19 mouse cellular contexts compared by ENCODE assay signal in the genomic region with DNA sequence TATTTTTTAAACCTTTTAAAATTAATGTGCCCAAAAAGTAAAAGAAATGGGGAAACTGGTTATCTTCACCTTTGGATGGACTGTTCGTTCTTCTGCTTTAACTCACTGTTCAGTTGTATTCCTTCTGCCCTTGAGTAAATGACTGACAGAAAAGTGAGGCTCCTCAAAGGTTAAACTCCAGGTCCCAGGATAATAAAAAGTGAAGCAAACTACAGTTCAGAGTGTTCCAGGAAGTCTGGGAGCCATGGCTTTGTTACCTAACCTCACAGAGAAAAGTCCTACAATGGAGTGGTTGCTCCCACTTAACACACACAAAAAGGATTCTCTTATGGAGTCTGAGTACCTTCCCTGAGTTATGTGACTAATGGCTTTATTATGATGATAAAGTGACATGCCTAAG. TPM values are rescaled to one million over a fixed set of nuclear protein-coding genes. Genes with fewer than 3 reads are reported as not detected.
DNase-seq lines count a peak whose midpoint lies in the region; ATAC-seq and TF ChIP-seq lines count a peak whose summit lies in the region.
"Had no signal": no experiment of that assay in that cellular context is flagged by ENCODE, and none has a peak within 500 bp of the region (broad histone marks: within the 10 kb centered on the region; RNA-seq: fewer than 3 reads in every experiment).

No protein-coding gene starts in this region.

- WGBS in kidney, embryonic 15.5 days: 78% methylated on average over 1 of the region's 1 CpGs
- 54% methylated on average over 1 of the region's 1 CpGs for WGBS in intestine, embryonic 16.5 days
- 21% methylated on average over 1 of the region's 1 CpGs for WGBS in small intestine, adult 2 months

- no peak overlapping the region for H3K27ac ChIP-seq in kidney, embryonic 15.5 days
- peak overlapping the region; percentile 61; the same call in 1 of the 2 replicates for H3K27ac ChIP-seq in intestine, embryonic 16.5 days (ENCODE audit: low read length)
- peak overlapping the region; percentile 1; the same call in 1 of the 2 replicates for H3K27ac ChIP-seq in small intestine, adult 2 months (ENCODE audit: insufficient read depth, low read depth, low read length)
- H3K27ac ChIP-seq: embryonic facial prominence, embryonic 13.5 days; forebrain, embryonic 12.5 days; hindbrain, embryonic 10.5 days had no signal

- TF ChIP-seq CTCF in small intestine, adult 2 months (IDR thresholded peaks at IDR 0.05; ENCODE audit: extremely low read depth, insufficient read length, insufficient replicate concordance, low read depth, low read length): no peak

- H3K9me3 ChIP-seq in kidney, embryonic 15.5 days (replicated peaks): no peaks in the 10 kb centered on the region
- no peaks in the 10 kb centered on the region for H3K9me3 ChIP-seq in intestine, embryonic 16.5 days (ENCODE audit: control insufficient read depth, low read length)
- H3K9me3 ChIP-seq: embryonic facial prominence, embryonic 13.5 days; forebrain, embryonic 12.5 days; heart, embryonic 12.5 days; hindbrain, embryonic 10.5 days had no signal

- no peaks in the 10 kb centered on the region for H3K36me3 ChIP-seq in kidney, embryonic 15.5 days
- H3K36me3 ChIP-seq in intestine, embryonic 16.5 days (ENCODE audit: control insufficient read depth, insufficient read depth, low read length): no peaks in the 10 kb centered on the region
- H3K36me3 ChIP-seq in small intestine, adult 2 months (ENCODE audit: control insufficient read depth, insufficient read depth, low read length): no peaks in the 10 kb centered on the region
- H3K36me3 ChIP-seq: embryonic facial prominence, embryonic 13.5 days; forebrain, embryonic 12.5 days; heart, embryonic 12.5 days; hindbrain, embryonic 10.5 days had no signal

- H3K4me2 ChIP-seq in kidney, embryonic 15.5 days: no peak overlapping the region
- no peak overlapping the region for H3K4me2 ChIP-seq in intestine, embryonic 16.5 days (ENCODE audit: low read depth, low read length)
- H3K4me2 ChIP-seq: embryonic facial prominence, embryonic 13.5 days; forebrain, embryonic 12.5 days; heart, embryonic 12.5 days had no signal

- ATAC-seq in kidney, embryonic 15.5 days (replicated peaks; ENCODE audit: low FRiP score): no peak
- ATAC-seq in intestine, embryonic 16.5 days: peak; percentile 86
- ATAC-seq: forebrain, embryonic 16.5 days had no signal

- no peak overlapping the region for H3K4me3 ChIP-seq in kidney, embryonic 15.5 days (replicated peaks)
- H3K4me3 ChIP-seq in intestine, embryonic 16.5 days (ENCODE audit: low read length): no peak overlapping the region
- H3K4me3 ChIP-seq in small intestine, adult 2 months (ENCODE audit: low read depth, low read length): no peak overlapping the region
- H3K4me3 ChIP-seq: embryonic facial prominence, embryonic 13.5 days; forebrain, embryonic 12.5 days; heart, embryonic 12.5 days; hindbrain, embryonic 10.5 days had no signal

- peaks cover 5% of the 10 kb centered on the region for H3K4me1 ChIP-seq in kidney, embryonic 15.5 days
- H3K4me1 ChIP-seq in intestine, embryonic 16.5 days (ENCODE audit: control insufficient read depth, insufficient read depth, low read length): peaks cover 4% of the 10 kb centered on the region; the same call in 1 of the 2 replicates
- H3K4me1 ChIP-seq in small intestine, adult 2 months (ENCODE audit: control insufficient read depth, insufficient read depth, insufficient read length, low read length): peaks cover 15% of the 10 kb centered on the region; the same call in 1 of the 2 replicates
- H3K4me1 ChIP-seq: embryonic facial prominence, embryonic 13.5 days; forebrain, embryonic 12.5 days; heart, embryonic 12.5 days; hindbrain, embryonic 10.5 days had no signal

- no peak overlapping the region for H3K9ac ChIP-seq in kidney, embryonic 15.5 days
- H3K9ac ChIP-seq in intestine, embryonic 16.5 days (ENCODE audit: low read depth, low read length): no peak overlapping the region
- H3K9ac ChIP-seq: embryonic facial prominence, embryonic 13.5 days; forebrain, embryonic 12.5 days; heart, embryonic 12.5 days had no signal

- H3K27me3 ChIP-seq in kidney, embryonic 15.5 days: no peaks in the 10 kb centered on the region
- H3K27me3 ChIP-seq in intestine, embryonic 16.5 days (replicated peaks; ENCODE audit: control insufficient read depth, insufficient read depth, low read length): no peaks in the 10 kb centered on the region
- no peaks in the 10 kb centered on the region for H3K27me3 ChIP-seq in small intestine, adult 2 months (ENCODE audit: control insufficient read depth, insufficient read depth, low read length)
- H3K27me3 ChIP-seq: embryonic facial prominence, embryonic 13.5 days; forebrain, embryonic 12.5 days; heart, embryonic 12.5 days had no signal

- DNase-seq in kidney, adult 18-20 months: peak; percentile 8
- peak; percentile 19 for DNase-seq in brain, adult 2 months (ENCODE audit: low read depth, low spot score)
- no peak for DNase-seq in neural tube, embryonic 10.5 days (ENCODE audit: extremely low spot score, low spot score)
- no peak for DNase-seq in adrenal gland, adult (ENCODE audit: inconsistent age in 2 of 2, low spot score in 1 of 2)
- DNase-seq: adrenal gland, postnatal 14 days; cerebellum, adult 18-20 months; cerebellum, adult 9-11 months; cerebellum, postnatal 36 days; gastrocnemius, postnatal 14 days had no signal

- no peak for TF ChIP-seq POLR2A in small intestine, adult 2 months (IDR thresholded peaks at IDR 0.05; ENCODE audit: low read depth, low read length)

RNA-seq across cellular contexts. Expression of a gene that starts 20.3 kb away (rescaled TPM):
- polyA plus RNA-seq in kidney, embryonic 15.5 days (2015; fragmentation: Nextera tagmentation; extraction: Ambion mirVana): 43.6 and 45.7 TPM in 2 replicates
- 39.2 and 41.7 TPM in 2 replicates for polyA plus RNA-seq in intestine, embryonic 16.5 days (2015; fragmentation: Nextera tagmentation; extraction: Ambion mirVana)
- polyA plus RNA-seq in small intestine, adult 2 months (2012; rRNA removed): 8.5 and 9.0 TPM in 2 replicates

RNA-seq across cellular contexts. Expression of a gene that starts 30.0 kb away (rescaled TPM):
- polyA plus RNA-seq in kidney, embryonic 15.5 days (2015; fragmentation: Nextera tagmentation; extraction: Ambion mirVana): 0.17 TPM in 1 of 2 replicates, not detected in the other
- 0.05 and 0.20 TPM in 2 replicates for polyA plus RNA-seq in intestine, embryonic 16.5 days (2015; fragmentation: Nextera tagmentation; extraction: Ambion mirVana)
- polyA plus RNA-seq in small intestine, adult 2 months (2012; rRNA removed): 0.08 TPM in 1 of 2 replicates, not detected in the other
- polyA plus RNA-seq: C2C12; forebrain, embryonic 12.5 days; forebrain, embryonic 16.5 days; heart, embryonic 12.5 days; heart, embryonic 16.5 days; hindbrain, embryonic 10.5 days had no signal

Comparison
In these comparisons a context has a peak if more than half of its experiments do, and no peak if none do; other contexts are left out.
1. DNase-seq: peak in kidney, adult 18-20 months (single experiment) and brain, adult 2 months (single experiment); none in neural tube, embryonic 10.5 days (single experiment) and adrenal gland, adult (0 of 2).